Mouse (Mus musculus) heart, embryonic 10.5 days (tissue): ENCODE measurements around the gene Pim1. TPM values are rescaled to one million over a fixed set of nuclear protein-coding genes. Genes with fewer than 3 reads are reported as not detected.

Experiments used
- polyA plus RNA-seq: library from polyadenylated mRNA; unstranded; fragments of >200 nt; fragmentation: Nextera tagmentation; extraction: Ambion mirVana; gene quantifications from 2 replicates; pipeline ENCODE4 v1.2.1, GENCODE M21; 2016

Pim1 gene
- polyA plus RNA-seq, 1 experiment from 2014 or later: 31.4 TPM

Other genes with a start within 250 kb of the Pim1 start
- gene Ppil1, start 226.6 kb upstream of the Pim1 start, polyA plus RNA-seq: 147 and 188 TPM in 2 replicates
- gene BC004004, start 222.0 kb upstream of the Pim1 start, polyA plus RNA-seq: 79.2 and 94.0 TPM in 2 replicates
- 1.9 and 2.6 TPM in 2 replicates for gene Pi16, start 173.1 kb upstream of the Pim1 start, polyA plus RNA-seq
- 281 and 310 TPM in 2 replicates for gene Mtch1, start 142.8 kb upstream of the Pim1 start, polyA plus RNA-seq
- 2.2 and 3.8 TPM in 2 replicates for gene Fgd2, start 129.8 kb upstream of the Pim1 start, polyA plus RNA-seq
- not detected in 2 replicates for gene Gm17657, start 58.9 kb downstream of the Pim1 start, polyA plus RNA-seq
- 13.6 and 14.4 TPM in 2 replicates for gene Tbc1d22b, start 59.0 kb downstream of the Pim1 start, polyA plus RNA-seq
- gene Tmem217, start 61.6 kb downstream of the Pim1 start, polyA plus RNA-seq: 1.3 and 1.5 TPM in 2 replicates
- gene Rnf8, start 124.0 kb downstream of the Pim1 start, polyA plus RNA-seq: 70.9 and 85.7 TPM in 2 replicates
- gene Gm28043, start 124.1 kb downstream of the Pim1 start, polyA plus RNA-seq: 2.3 and 2.4 TPM in 2 replicates
- gene Cmtr1, start 169.8 kb downstream of the Pim1 start, polyA plus RNA-seq: 119 and 122 TPM in 2 replicates
- gene Ccdc167, start 226.3 kb downstream of the Pim1 start, polyA plus RNA-seq: 18.2 and 19.0 TPM in 2 replicates